Mouse (Mus musculus) thymus, adult 2 months (tissue): Measurements from ENCODE around the gene Plcb1.

Experiments
- CTCF ChIP-seq: fragments of 200-500 bp; IDR thresholded peaks from 2 replicates; pipeline ENCODE4 v1.5.1; 2012; ENCODE audit warnings: mild to moderate bottlenecking, control low read depth, low read length, moderate library complexity, borderline replicate concordance; ENCODE audit not compliant: control insufficient read depth, poor library complexity, insufficient read depth; ENCODE audit errors: extremely low read depth
- POLR2A ChIP-seq: fragments of 200-500 bp; IDR thresholded peaks from 2 replicates; pipeline ENCODE4 v1.6.1; 2012; ENCODE audit warnings: mild to moderate bottlenecking, low read length, control low read depth, moderate library complexity; ENCODE audit not compliant: control insufficient read depth, poor library complexity, insufficient read depth; ENCODE audit errors: extremely low read depth

GRCm38 (mm10) chr2:134974711-134975110 is 188.8 kb downstream of the Plcb1 start:
- TF ChIP-seq CTCF (no peak), POLR2A (no peak)
